Mouse (Mus musculus) intestine, embryonic 16.5 days (tissue): ENCODE results near the gene Armcx6. TPM values are rescaled to one million over a fixed set of nuclear protein-coding genes. Genes with fewer than 3 reads are reported as not detected.
"Not testable (repeated sequence)": the region's sequence is repeated elsewhere in the genome, so short reads cannot be mapped to it uniquely, and the experiment has no call there.

ENCODE experiments used
- ATAC-seq: fragments of 200-750 bp; cut with Nextera tagmentation; 2 replicates; pipeline ENCODE4 v1.8.0; 2017; ENCODE audit warnings: moderate TSS enrichment, moderate library complexity
- H3K27ac ChIP-seq: fragments of 300-500 bp; sonication (generic); 2 replicates; pipeline ENCODE4 v1.5.1; 2014; ENCODE audit warnings: mild to moderate bottlenecking, low read length
- H3K27me3 ChIP-seq: fragments of 300-500 bp; sonication (generic); replicated peaks from 2 replicates; pipeline ENCODE4 v1.6.1; 2014; ENCODE audit warnings: low read length, control low read depth, mixed read lengths; ENCODE audit not compliant: control insufficient read depth, insufficient read depth
- H3K36me3 ChIP-seq: fragments of 300-500 bp; sonication (generic); 2 replicates; pipeline ENCODE4 v1.6.1; 2014; ENCODE audit warnings: low read length, control low read depth; ENCODE audit not compliant: control insufficient read depth, insufficient read depth
- H3K4me1 ChIP-seq: fragments of 300-500 bp; sonication (generic); 2 replicates; pipeline ENCODE4 v1.6.1; 2014; ENCODE audit warnings: low read length, control low read depth, mixed read lengths; ENCODE audit not compliant: control insufficient read depth, insufficient read depth
- H3K4me2 ChIP-seq: fragments of 300-500 bp; sonication (generic); 2 replicates; pipeline ENCODE4 v1.6.1; 2014; ENCODE audit warnings: low read depth, low read length, control low read depth
- H3K4me3 ChIP-seq: fragments of 300-500 bp; sonication (generic); 2 replicates; pipeline ENCODE4 v1.5.1; 2014; ENCODE audit warnings: mild to moderate bottlenecking, low read length
- H3K9ac ChIP-seq: fragments of 300-500 bp; sonication (generic); 2 replicates; pipeline ENCODE4 v1.6.1; 2014; ENCODE audit warnings: low read depth, low read length
- H3K9me3 ChIP-seq: fragments of 300-500 bp; sonication (generic); 2 replicates; pipeline ENCODE4 v1.6.1; 2016; ENCODE audit warnings: low read length, control low read depth; ENCODE audit not compliant: control insufficient read depth
- WGBS: fragments of 180-500 bp; shearing (Covaris S2); extraction: QIAGEN DNeasy Blood & Tissue Kit; methylation state at CpG from one replicate; pipeline ENCODE4 v1.1.7; 2014; 5-methylcytosine and 5-hydroxymethylcytosine counted together
- polyA plus RNA-seq: library from polyadenylated mRNA; unstranded; fragments of >200 nt; fragmentation: Nextera tagmentation; extraction: Ambion mirVana; gene quantifications from 2 replicates; pipeline ENCODE4 v1.2.1, GENCODE M21; 2015

Gene Armcx6
- polyA plus RNA-seq, 1 experiment from 2014 or later: 14.5 TPM

DNA sequence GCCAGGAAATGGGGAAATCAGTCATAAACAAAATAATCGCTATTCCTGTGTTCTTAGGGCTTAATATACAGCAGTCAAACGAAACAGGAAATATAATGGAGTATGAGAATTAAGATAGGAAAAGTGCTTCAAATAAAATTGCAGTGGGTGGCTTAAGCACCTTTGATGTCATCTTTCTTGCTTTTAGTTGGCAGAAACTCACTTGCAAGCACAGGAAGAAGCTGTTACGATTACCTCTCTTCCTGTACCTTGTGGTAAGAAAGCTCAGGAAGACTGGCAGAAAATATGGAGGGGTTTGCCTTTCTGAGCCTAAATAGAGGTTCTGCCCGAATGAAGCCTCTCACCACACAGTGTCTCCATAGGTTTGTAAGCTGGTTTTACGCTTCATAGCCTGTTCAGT, 9.4 kb downstream of the Armcx6 start:
- no peak overlapping the region for H3K4me3 ChIP-seq
- H3K9me3 ChIP-seq: no peaks in the 10 kb centered on the region
- no peak for ATAC-seq
- no peak overlapping the region for H3K4me2 ChIP-seq
- no peaks in the 10 kb centered on the region for H3K36me3 ChIP-seq
- H3K27me3 ChIP-seq: no peaks in the 10 kb centered on the region
- WGBS: 69% methylated on average over 5 of the region's 5 CpGs
- H3K4me1 ChIP-seq: no peaks in the 10 kb centered on the region
- H3K27ac ChIP-seq: no peak overlapping the region
- no peak overlapping the region for H3K9ac ChIP-seq

- 69% methylated on average over 4 of the region's 4 CpGs for WGBS
- no peaks in the 10 kb centered on the region for H3K9me3 ChIP-seq
- H3K36me3 ChIP-seq: no peaks in the 10 kb centered on the region
- no peak overlapping the region for H3K9ac ChIP-seq
- no peak overlapping the region for H3K27ac ChIP-seq
- no peak for ATAC-seq
- H3K27me3 ChIP-seq: no peaks in the 10 kb centered on the region
- no peaks in the 10 kb centered on the region for H3K4me1 ChIP-seq
- H3K4me2 ChIP-seq: no peak overlapping the region
- H3K4me3 ChIP-seq: no peak overlapping the region
Measured at GRCm38 (mm10) chrX:134739160-134739559, 12.1 kb downstream of the Armcx6 start.

DNA sequence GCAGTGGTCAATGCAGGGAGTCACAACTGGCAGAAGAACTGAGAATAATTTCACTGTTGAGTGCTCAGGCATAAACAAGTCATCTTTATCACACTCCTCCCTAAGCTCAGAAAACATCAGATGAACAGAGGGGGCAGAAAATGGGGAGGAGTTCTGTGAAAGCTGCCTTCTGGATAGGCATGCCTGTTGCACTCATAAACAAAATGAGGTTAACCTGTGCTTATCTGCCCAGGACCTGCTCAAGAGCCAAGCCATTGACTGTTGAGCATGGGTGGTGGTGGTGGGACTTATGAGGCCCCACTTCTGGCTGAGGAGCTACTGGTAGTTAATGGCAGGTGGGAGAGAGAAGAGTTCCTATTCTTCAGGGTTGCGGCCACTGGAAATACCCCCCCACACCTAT, 13.4 kb downstream of the Armcx6 start:
- no peak overlapping the region for H3K4me3 ChIP-seq
- H3K27me3 ChIP-seq: no peaks in the 10 kb centered on the region
- H3K9ac ChIP-seq: no peak overlapping the region
- no peak overlapping the region for H3K4me2 ChIP-seq
- WGBS: 94% methylated on average over 1 of the region's 1 CpGs
- ATAC-seq: no peak
- no peaks in the 10 kb centered on the region for H3K36me3 ChIP-seq
- no peak overlapping the region for H3K27ac ChIP-seq
- no peaks in the 10 kb centered on the region for H3K4me1 ChIP-seq
- no peaks in the 10 kb centered on the region for H3K9me3 ChIP-seq

GRCm38 (mm10) chrX:134729778-134730177, 21.4 kb downstream of the Armcx6 start:
- Histone ChIP-seq H3K9ac (no peak overlapping the region), H3K9me3 (no peaks in the 10 kb centered on the region), H3K4me2 (no peak overlapping the region), H3K4me3 (no peak overlapping the region), H3K27ac (no peak overlapping the region), H3K4me1 (no peaks in the 10 kb centered on the region), H3K27me3 (no peaks in the 10 kb centered on the region), H3K36me3 (no peaks in the 10 kb centered on the region)
- WGBS: 44% methylated on average over 4 of the region's 4 CpGs
- ATAC-seq: no peak

DNA sequence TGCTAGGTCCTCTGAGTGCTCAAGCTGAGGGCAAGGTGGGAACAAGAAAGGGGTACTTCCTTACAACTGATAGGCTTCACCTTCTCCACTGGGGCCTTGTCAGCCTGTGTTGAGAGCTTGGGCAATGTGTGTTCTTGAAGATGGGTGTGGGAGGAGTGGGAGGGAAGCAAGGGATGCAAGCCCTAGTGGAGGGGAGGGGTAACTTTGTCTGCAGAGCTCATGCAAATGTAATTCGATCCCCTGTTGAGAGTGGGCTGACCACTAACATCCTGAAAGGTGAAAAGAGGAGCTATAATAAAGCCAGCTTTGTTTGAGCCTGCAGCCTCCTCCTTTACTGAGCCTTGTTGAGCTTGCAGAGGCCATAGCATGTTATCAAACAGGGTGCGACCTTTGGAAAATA, 27.5 kb downstream of the Armcx6 start:
- ATAC-seq, H3K27me3 ChIP-seq, H3K4me2 ChIP-seq, H3K4me1 ChIP-seq, H3K4me3 ChIP-seq, H3K36me3 ChIP-seq, H3K27ac ChIP-seq, H3K9ac ChIP-seq, H3K9me3 ChIP-seq: not testable (repeated sequence)
- WGBS: 24% methylated on average over 1 of the region's 2 CpGs

DNA sequence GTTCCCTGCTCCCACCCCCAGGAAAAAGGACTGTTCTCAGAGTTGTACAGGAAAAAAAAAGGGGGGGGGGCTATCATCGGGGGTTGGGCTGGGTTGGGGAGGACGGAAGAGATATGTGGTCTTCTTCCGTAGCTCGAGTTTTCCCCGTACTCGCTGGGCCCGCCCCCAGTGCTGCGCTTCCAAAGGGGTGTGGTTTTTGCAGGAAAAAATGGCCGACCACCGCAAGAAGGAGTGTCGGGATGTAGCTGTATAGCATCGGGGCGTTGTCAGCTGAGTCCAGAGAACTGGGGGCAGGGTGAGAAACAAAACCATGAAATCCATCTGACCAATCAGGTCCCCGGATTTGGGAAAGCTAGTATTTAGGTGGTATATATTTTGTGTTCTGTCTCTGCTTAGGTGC, 32.7 kb downstream of the Armcx6 start:
- no peaks in the 10 kb centered on the region for H3K4me1 ChIP-seq
- H3K9ac ChIP-seq: peak overlapping the region; percentile 62
- 19% methylated on average over 14 of the region's 14 CpGs for WGBS
- peak overlapping the region; percentile 53 for H3K4me3 ChIP-seq
- H3K9me3 ChIP-seq: no peaks in the 10 kb centered on the region
- H3K27me3 ChIP-seq: no peaks in the 10 kb centered on the region
- H3K4me2 ChIP-seq: peak overlapping the region; percentile 49
- ATAC-seq: peak; percentile 84
- peak overlapping the region; percentile 89 for H3K27ac ChIP-seq
- no peaks in the 10 kb centered on the region for H3K36me3 ChIP-seq

- Histone ChIP-seq H3K27me3 (no peaks in the 10 kb centered on the region), H3K4me2 (peak within 1 kb of the TSS; percentile 49), H3K9ac (peak within 1 kb of the TSS; percentile 62), H3K4me1 (no peaks in the 10 kb centered on the region), H3K9me3 (no peaks in the 10 kb centered on the region), H3K27ac (peak within 1 kb of the TSS; percentile 89), H3K36me3 (no peaks in the 10 kb centered on the region), H3K4me3 (peak within 1 kb of the TSS; percentile 53)
- peak; percentile 95 for ATAC-seq
- WGBS: 21% methylated on average over 16 of the region's 16 CpGs
Measured at GRCm38 (mm10) chrX:134717752-134718308, 33.4 kb downstream of the Armcx6 start, which contains the start of gene Armcx1. Gene Armcx1, plus strand, starts transcription at chrX:134717963.

DNA sequence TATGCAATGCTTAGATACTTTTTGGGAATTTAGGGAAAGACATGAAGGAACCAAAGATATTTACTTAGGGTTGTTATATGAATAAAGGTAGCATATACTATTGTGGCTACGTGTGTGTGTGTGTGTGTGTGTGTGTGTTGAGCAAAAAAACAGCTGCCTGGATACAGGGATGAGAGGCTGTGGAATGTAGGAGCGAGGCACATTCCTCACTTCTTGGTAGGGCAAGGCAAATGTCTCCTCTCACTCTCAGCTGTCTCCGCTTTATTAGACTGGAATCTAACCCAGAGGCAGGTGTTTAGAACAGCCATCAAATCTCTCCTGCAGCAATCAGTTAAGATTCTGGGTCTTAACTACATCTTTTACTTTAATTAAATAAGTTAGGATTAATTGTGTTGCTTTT, 34.4 kb downstream of the Armcx6 start:
- H3K4me1 ChIP-seq: no peaks in the 10 kb centered on the region
- no peaks in the 10 kb centered on the region for H3K9me3 ChIP-seq
- 54% methylated on average over 3 of the region's 3 CpGs for WGBS
- H3K27me3 ChIP-seq: no peaks in the 10 kb centered on the region
- no peak overlapping the region for H3K27ac ChIP-seq
- no peak for ATAC-seq
- H3K4me3 ChIP-seq: no peak overlapping the region
- no peak overlapping the region for H3K9ac ChIP-seq
- no peak overlapping the region for H3K4me2 ChIP-seq
- no peaks in the 10 kb centered on the region for H3K36me3 ChIP-seq
